Mouse (Mus musculus) inflammation-experienced regulatory T-cells, adult 16 weeks (primary cell): ENCODE results near the gene Esp34. TPM values are rescaled to one million over a fixed set of nuclear protein-coding genes. Genes with fewer than 3 reads are reported as not detected.

ENCODE experiments used
- polyA plus RNA-seq: library from polyadenylated mRNA; unstranded; fragments of 100-300 nt; shearing (Covaris generic); gene quantifications from one replicate; pipeline ENCODE4 v1.2.1, GENCODE M21; 2017

Esp34 gene
- polyA plus RNA-seq, result not detected

GRCm38 (mm10) chr17:38553892-38554291, at the start of gene Esp34:
Gene Esp34, plus strand, starts transcription at chr17:38554192.

Other genes with a start within 250 kb of the Esp34 start
- not detected for gene Olfr137, start 246.6 kb upstream of the Esp34 start, polyA plus RNA-seq
- gene Olfr136, start 224.4 kb upstream of the Esp34 start, polyA plus RNA-seq, result not detected
- not detected for gene Esp36, start 134.0 kb upstream of the Esp34 start, polyA plus RNA-seq
- gene Esp31, start 85.3 kb downstream of the Esp34 start, polyA plus RNA-seq, result not detected